Mouse (Mus musculus) kidney, postnatal 0 days (tissue): Measurements from ENCODE around the gene Kirrel3. TPM values are rescaled to one million over a fixed set of nuclear protein-coding genes. Genes with fewer than 3 reads are reported as not detected.

ENCODE experiments used
- ATAC-seq: fragments of 200-750 bp; cut with Nextera tagmentation; replicated peaks from 2 replicates; pipeline ENCODE4 v1.8.0; 2017; ENCODE audit warnings: low read depth, moderate number of reproducible peaks, moderate TSS enrichment, moderate library complexity; ENCODE audit not compliant: low FRiP score
- DNase-seq: peaks from one replicate; pipeline ENCODE4 v3.0.0-alpha.2; 2016; ENCODE audit warnings: low spot score
- H3K27ac ChIP-seq: fragments of 300-500 bp; sonication (generic); 2 replicates; pipeline ENCODE4 v1.5.1; 2014; ENCODE audit warnings: mild to moderate bottlenecking
- H3K27me3 ChIP-seq: fragments of 300-500 bp; sonication (generic); 2 replicates; pipeline ENCODE4 v1.6.1; 2014; ENCODE audit warnings: low read length, mixed read lengths; ENCODE audit not compliant: insufficient read depth
- H3K36me3 ChIP-seq: fragments of 300-500 bp; sonication (generic); 2 replicates; pipeline ENCODE4 v1.6.1; 2014; ENCODE audit warnings: low read length, mixed read lengths; ENCODE audit not compliant: insufficient read depth
- H3K4me1 ChIP-seq: fragments of 300-500 bp; sonication (generic); replicated peaks from 2 replicates; pipeline ENCODE4 v1.6.1; 2014; ENCODE audit warnings: antibody characterized with exemption, low read length, mixed read lengths; ENCODE audit not compliant: insufficient read depth
- H3K4me2 ChIP-seq: fragments of 300-500 bp; sonication (generic); 2 replicates; pipeline ENCODE4 v1.6.1; 2014; ENCODE audit warnings: mild to moderate bottlenecking, low read length, moderate library complexity, mixed read lengths
- H3K4me3 ChIP-seq: fragments of 300-500 bp; sonication (generic); replicated peaks from 2 replicates; pipeline ENCODE4 v1.5.1; 2014; ENCODE audit warnings: low read depth, low read length
- H3K9ac ChIP-seq: fragments of 300-500 bp; sonication (generic); 2 replicates; pipeline ENCODE4 v1.6.1; 2014; ENCODE audit warnings: low read depth, low read length
- H3K9me3 ChIP-seq: fragments of 300-500 bp; sonication (generic); replicated peaks from 2 replicates; pipeline ENCODE4 v1.6.1; 2016; ENCODE audit warnings: low read length, inconsistent platforms, mixed read lengths
- CTCF ChIP-seq: IDR thresholded peaks from 2 replicates; pipeline ENCODE4 v1.5.1; 2016; ENCODE audit warnings: antibody characterized with exemption, low read depth, mild to moderate bottlenecking, moderate library complexity
- WGBS: fragments of 180-500 bp; shearing (Covaris S2); extraction: QIAGEN DNeasy Blood & Tissue Kit; methylation state at CpG from one replicate; pipeline ENCODE4 v1.1.7; 2014; 5-methylcytosine and 5-hydroxymethylcytosine counted together
- polyA plus RNA-seq: library from polyadenylated mRNA; unstranded; fragments of >200 nt; fragmentation: Nextera tagmentation; extraction: Ambion mirVana; gene quantifications from 2 replicates; pipeline ENCODE4 v1.2.1, GENCODE M21; 2015

Kirrel3 gene
- polyA plus RNA-seq, 1 experiment from 2014 or later: 0.82 TPM

DNA sequence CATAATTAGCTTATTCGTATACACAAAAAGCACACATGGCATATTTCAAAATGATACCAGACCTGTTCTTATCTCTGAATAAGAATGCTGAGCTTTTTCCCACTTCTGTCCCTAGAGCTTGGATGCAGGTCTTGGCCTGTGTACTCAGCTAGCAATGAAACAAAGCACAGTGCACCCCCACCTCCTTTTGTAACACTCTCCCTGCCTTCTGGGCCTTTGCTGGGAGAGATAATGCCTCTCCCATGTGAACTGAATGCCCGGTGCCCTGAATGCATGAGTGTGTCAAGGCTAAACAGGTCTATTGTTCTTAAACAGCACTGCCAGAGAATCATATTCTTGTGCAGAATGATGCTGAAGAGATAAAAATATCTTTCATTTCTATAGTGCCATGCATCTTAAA lies 2.5 kb upstream of the Kirrel3 start:
- H3K9me3 ChIP-seq: no peaks in the 10 kb centered on the region
- H3K36me3 ChIP-seq: no peaks in the 10 kb centered on the region
- DNase-seq: no peak
- H3K27ac ChIP-seq: no peak overlapping the region
- no peak overlapping the region for H3K9ac ChIP-seq
- no peak overlapping the region for H3K4me2 ChIP-seq
- H3K27me3 ChIP-seq: peaks cover 15% of the 10 kb centered on the region; the same call in 1 of the 2 replicates
- H3K4me1 ChIP-seq: peaks cover 3% of the 10 kb centered on the region; the same call in 1 of the 2 replicates
- no peak for TF ChIP-seq CTCF
- WGBS: 84% methylated on average over 2 of the region's 2 CpGs
- no peak overlapping the region for H3K4me3 ChIP-seq
- ATAC-seq: no peak

DNA sequence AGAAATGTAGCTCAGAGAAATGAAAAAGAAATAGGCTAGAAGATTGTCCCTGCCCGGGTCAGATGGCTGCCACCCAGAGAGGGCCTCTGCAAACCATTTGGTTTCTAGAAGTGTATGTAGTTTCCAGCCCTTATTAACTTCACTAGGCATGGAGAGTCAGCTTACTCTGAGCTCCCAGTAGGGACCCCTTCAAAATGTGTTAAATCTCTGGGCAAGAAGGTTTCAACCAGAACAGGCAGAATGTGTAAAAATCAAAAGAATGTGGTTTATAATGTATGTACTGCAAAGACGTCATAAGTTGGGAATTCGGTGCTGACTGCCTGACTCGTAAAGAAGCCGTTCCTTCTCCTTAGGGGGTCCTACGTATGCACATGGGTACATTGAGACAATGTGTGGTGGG lies 1.0 kb upstream of the Kirrel3 start:
- 61% methylated on average over 6 of the region's 6 CpGs for whole genome bisulfite sequencing
- no peak overlapping the region for H3K9ac ChIP-seq
- ATAC-seq: no peak
- no peaks in the 10 kb centered on the region for H3K36me3 ChIP-seq
- H3K4me3 ChIP-seq: no peak overlapping the region
- TF ChIP-seq CTCF: no peak
- no peak overlapping the region for H3K4me2 ChIP-seq
- H3K9me3 ChIP-seq: no peaks in the 10 kb centered on the region
- H3K27ac ChIP-seq: no peak overlapping the region
- DNase-seq: no peak
- H3K4me1 ChIP-seq: peaks cover 3% of the 10 kb centered on the region; the same call in 1 of the 2 replicates
- peaks cover 21% of the 10 kb centered on the region for H3K27me3 ChIP-seq

- 0% methylated on average over 9 of the region's 9 CpGs for WGBS
These were observed 2.6 kb downstream of the Kirrel3 start for GRCm38 (mm10) chr9:34488267-34488666.

DNA sequence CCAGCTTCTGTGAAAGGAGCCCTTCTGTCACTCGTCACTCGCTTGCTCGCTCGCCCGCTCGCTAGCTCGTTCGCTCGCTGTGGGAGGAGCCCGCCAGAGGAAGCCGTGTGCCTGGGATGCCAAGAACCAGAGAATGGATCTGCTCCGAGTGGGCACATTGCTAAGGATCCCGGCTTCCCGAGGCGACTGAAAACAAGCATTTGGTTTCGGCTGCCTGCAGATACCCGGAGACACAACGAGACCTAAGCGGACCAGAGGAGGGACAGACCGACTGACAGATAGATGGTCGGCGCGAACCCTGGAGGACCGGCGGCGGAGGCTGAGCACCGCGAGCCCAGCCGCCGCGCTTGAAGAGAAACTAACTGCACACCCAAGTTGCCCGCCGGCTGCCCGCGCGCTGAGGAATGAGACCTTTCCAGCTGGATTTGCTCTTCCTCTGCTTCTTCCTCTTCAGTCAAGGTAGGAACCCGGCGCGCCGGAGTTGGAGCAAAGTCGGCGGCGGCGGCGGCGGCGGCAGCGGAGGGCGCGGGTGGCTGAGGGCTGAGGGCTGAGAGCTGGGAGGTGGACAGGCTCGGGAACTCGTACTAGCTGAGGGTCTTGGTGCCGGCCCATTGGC lies 3.1 kb downstream of the Kirrel3 start:
- ATAC-seq (0 out of 2 replicates have a peak, but pooled peaks have one; percentile 37), DNase-seq (peak; percentile 74)
- Histone ChIP-seq H3K4me1 (peaks cover 3% of the 10 kb centered on the region; the same call in 1 of the 2 replicates), H3K9ac (peak overlapping the region; percentile 31), H3K4me3 (peak overlapping the region; percentile 59), H3K4me2 (peak overlapping the region; percentile 97), H3K27ac (no peak overlapping the region), H3K27me3 (peaks cover 24% of the 10 kb centered on the region), H3K9me3 (no peaks in the 10 kb centered on the region), H3K36me3 (no peaks in the 10 kb centered on the region)
- TF ChIP-seq CTCF: no peak
- under 1% methylated on average over 52 of the region's 53 CpGs for WGBS

More at GRCm38 (mm10) chr9:34488267-34488666, 2.6 kb downstream of the Kirrel3 start:
- H3K27me3 ChIP-seq: peaks cover 24% of the 10 kb centered on the region
- ATAC-seq (no peak), DNase-seq (no peak)
- H3K9ac ChIP-seq: peak overlapping the region; percentile 31; the same call in 1 of the 2 replicates
- H3K9me3 ChIP-seq: no peaks in the 10 kb centered on the region
- no peak for TF ChIP-seq CTCF
- H3K36me3 ChIP-seq: no peaks in the 10 kb centered on the region
- H3K4me2 ChIP-seq: peak overlapping the region; percentile 97
- H3K4me3 ChIP-seq: peak overlapping the region; percentile 59
- peaks cover 3% of the 10 kb centered on the region; the same call in 1 of the 2 replicates for H3K4me1 ChIP-seq
- H3K27ac ChIP-seq: no peak overlapping the region

DNA sequence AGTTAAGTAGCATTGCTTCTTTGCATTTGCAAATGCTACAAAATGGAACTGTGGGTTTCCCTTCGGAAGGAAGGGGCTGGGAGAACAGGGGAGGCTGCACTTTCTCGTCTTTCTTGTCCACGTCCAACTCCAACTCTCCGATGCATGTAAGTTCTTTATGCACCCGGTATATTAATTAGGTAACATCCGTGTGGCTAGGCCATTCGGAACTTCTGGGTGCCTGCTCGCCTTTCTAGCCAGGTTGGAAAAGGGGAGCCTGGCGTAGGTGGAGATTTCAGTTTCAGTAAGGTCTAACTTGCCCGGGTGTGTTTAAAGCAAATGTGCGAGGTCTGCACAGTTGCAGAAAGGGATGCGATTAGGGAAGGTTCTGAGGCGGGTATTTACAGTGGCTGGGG lies 3.6 kb downstream of the Kirrel3 start:
- 1% methylated on average over 13 of the region's 13 CpGs for WGBS
- Histone ChIP-seq H3K4me3 (peak overlapping the region; percentile 59), H3K27me3 (peaks cover 24% of the 10 kb centered on the region), H3K9me3 (no peaks in the 10 kb centered on the region), H3K9ac (0 out of 2 replicates have a peak overlapping the region, but pooled peaks have one; percentile 31), H3K36me3 (no peaks in the 10 kb centered on the region), H3K27ac (no peak overlapping the region), H3K4me2 (peak overlapping the region; percentile 97), H3K4me1 (peaks cover 3% of the 10 kb centered on the region; the same call in 1 of the 2 replicates)
- DNase-seq: peak; percentile 21
- no peak for TF ChIP-seq CTCF
- ATAC-seq: no peak

DNA sequence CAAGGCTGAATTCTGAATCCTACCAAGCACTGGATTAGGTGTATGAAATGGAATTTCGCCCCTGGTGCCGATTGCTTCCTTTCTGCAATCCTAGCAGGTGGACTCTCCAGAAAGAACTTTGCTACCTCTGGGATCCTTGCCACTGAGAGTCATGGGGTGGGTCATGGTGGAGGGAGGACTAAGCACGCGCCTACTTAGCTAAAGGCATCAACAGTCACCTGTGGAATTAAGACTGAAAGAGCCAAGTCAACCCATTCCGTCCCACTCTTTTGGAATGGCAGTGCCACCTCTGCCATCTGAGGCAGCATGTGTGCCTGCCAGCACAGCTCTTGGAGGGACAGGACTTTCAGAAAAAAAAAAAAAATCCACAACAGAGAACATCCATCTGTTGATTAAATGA lies 4.1 kb downstream of the Kirrel3 start:
- H3K4me2 ChIP-seq: peak overlapping the region; percentile 97; the same call in 1 of the 2 replicates
- peaks cover 24% of the 10 kb centered on the region for H3K27me3 ChIP-seq
- H3K4me3 ChIP-seq: peak overlapping the region; percentile 59; the same call in 1 of the 2 replicates
- ATAC-seq (no peak), DNase-seq (no peak)
- peaks cover 3% of the 10 kb centered on the region; the same call in 1 of the 2 replicates for H3K4me1 ChIP-seq
- no peak overlapping the region for H3K9ac ChIP-seq
- no peaks in the 10 kb centered on the region for H3K36me3 ChIP-seq
- no peaks in the 10 kb centered on the region for H3K9me3 ChIP-seq
- no peak overlapping the region for H3K27ac ChIP-seq
- TF ChIP-seq CTCF: no peak
- 18% methylated on average over 5 of the region's 5 CpGs for WGBS
